Mouse (Mus musculus) neural tube, embryonic 15.5 days (tissue): ENCODE measurements around the gene Gm37240. TPM values are rescaled to one million over a fixed set of nuclear protein-coding genes. Genes with fewer than 3 reads are reported as not detected.

ENCODE experiments used
- ATAC-seq: fragments of 200-750 bp; cut with Nextera tagmentation; 2 replicates; pipeline ENCODE4 v1.8.0; 2017; ENCODE audit warnings: mild to moderate bottlenecking, moderate TSS enrichment, moderate library complexity; ENCODE audit not compliant: low FRiP score
- H3K27ac ChIP-seq: fragments of 300-500 bp; sonication (generic); replicated peaks from 2 replicates; pipeline ENCODE4 v1.5.1; 2015; ENCODE audit warnings: mild to moderate bottlenecking, inconsistent platforms
- H3K27me3 ChIP-seq: fragments of 300-500 bp; sonication (generic); replicated peaks from 2 replicates; pipeline ENCODE4 v1.6.1; 2015; ENCODE audit warnings: inconsistent platforms
- H3K36me3 ChIP-seq: fragments of 300-500 bp; sonication (generic); 2 replicates; pipeline ENCODE4 v1.6.1; 2015; ENCODE audit warnings: inconsistent platforms
- H3K4me1 ChIP-seq: fragments of 300-500 bp; sonication (generic); 2 replicates; pipeline ENCODE4 v1.6.1; 2015; ENCODE audit warnings: inconsistent platforms
- H3K4me2 ChIP-seq: fragments of 300-500 bp; sonication (generic); 2 replicates; pipeline ENCODE4 v1.6.1; 2015; ENCODE audit warnings: inconsistent platforms, mild to moderate bottlenecking, moderate library complexity
- H3K4me3 ChIP-seq: fragments of 300-500 bp; sonication (generic); replicated peaks from 2 replicates; pipeline ENCODE4 v1.5.1; 2015; ENCODE audit warnings: mild to moderate bottlenecking, inconsistent platforms
- H3K9ac ChIP-seq: fragments of 300-500 bp; sonication (generic); replicated peaks from 2 replicates; pipeline ENCODE4 v1.6.1; 2015; ENCODE audit warnings: mild to moderate bottlenecking, inconsistent platforms
- H3K9me3 ChIP-seq: fragments of 300-500 bp; sonication (generic); replicated peaks from 2 replicates; pipeline ENCODE4 v1.6.1; 2016; ENCODE audit warnings: inconsistent platforms
- WGBS: fragments of 180-500 bp; shearing (Covaris S2); methylation state at CpG from one replicate; pipeline ENCODE4 v1.1.7; 2015; ENCODE audit warnings: mixed read lengths; 5-methylcytosine and 5-hydroxymethylcytosine counted together
- polyA plus RNA-seq: library from polyadenylated mRNA; unstranded; fragments of >200 nt; fragmentation: Nextera tagmentation; extraction: Ambion mirVana; gene quantifications from 2 replicates; pipeline ENCODE4 v1.2.1, GENCODE M21; 2015

Gm37240 gene
- polyA plus RNA-seq, 1 experiment from 2014 or later, result 0.99 TPM

- Histone ChIP-seq H3K27ac (no peak overlapping the region), H3K9ac (no peak overlapping the region), H3K9me3 (no peaks in the 10 kb centered on the region), H3K4me1 (peaks cover 24% of the 10 kb centered on the region), H3K27me3 (no peaks in the 10 kb centered on the region), H3K4me2 (no peak overlapping the region), H3K36me3 (no peaks in the 10 kb centered on the region), H3K4me3 (no peak overlapping the region)
- WGBS, result 50% methylated on average over 11 of the region's 11 CpGs
- ATAC-seq, result no peak; the same call in 1 of the 2 replicates
Observed at GRCm38 (mm10) chr3:85535621-85536520, 351.4 kb downstream of the Gm37240 start.

GRCm38 (mm10) chr3:85535042-85535441, 352.3 kb downstream of the Gm37240 start:
- Histone ChIP-seq H3K27ac (no peak overlapping the region), H3K4me2 (no peak overlapping the region), H3K4me3 (no peak overlapping the region), H3K9me3 (no peaks in the 10 kb centered on the region), H3K4me1 (peaks cover 30% of the 10 kb centered on the region), H3K9ac (no peak overlapping the region), H3K27me3 (no peaks in the 10 kb centered on the region), H3K36me3 (no peaks in the 10 kb centered on the region)
- 65% methylated on average over 3 of the region's 3 CpGs for WGBS
- ATAC-seq, result no peak

GRCm38 (mm10) chr3:85532376-85532775, 354.9 kb downstream of the Gm37240 start:
- H3K27ac ChIP-seq, result no peak overlapping the region
- H3K9me3 ChIP-seq, result no peaks in the 10 kb centered on the region
- WGBS, result 42% methylated on average over 3 of the region's 3 CpGs
- H3K27me3 ChIP-seq, result no peaks in the 10 kb centered on the region
- no peak overlapping the region for H3K9ac ChIP-seq
- H3K4me2 ChIP-seq, result no peak overlapping the region
- H3K4me3 ChIP-seq, result no peak overlapping the region
- no peak for ATAC-seq
- H3K36me3 ChIP-seq, result no peaks in the 10 kb centered on the region
- H3K4me1 ChIP-seq, result peaks cover 30% of the 10 kb centered on the region

- no peak overlapping the region for H3K4me2 ChIP-seq
- no peak overlapping the region for H3K4me3 ChIP-seq
- H3K27ac ChIP-seq, result no peak overlapping the region
- ATAC-seq, result no peak
- WGBS, result 75% methylated on average over 8 of the region's 8 CpGs
- H3K27me3 ChIP-seq, result no peaks in the 10 kb centered on the region
- no peaks in the 10 kb centered on the region for H3K36me3 ChIP-seq
- peaks cover 26% of the 10 kb centered on the region for H3K4me1 ChIP-seq
- H3K9ac ChIP-seq, result no peak overlapping the region
- H3K9me3 ChIP-seq, result no peaks in the 10 kb centered on the region
Observed at GRCm38 (mm10) chr3:85530601-85531161, 356.6 kb downstream of the Gm37240 start.

- peaks cover 2% of the 10 kb centered on the region for H3K4me1 ChIP-seq
- H3K4me2 ChIP-seq, result no peak overlapping the region
- H3K9me3 ChIP-seq, result no peaks in the 10 kb centered on the region
- H3K9ac ChIP-seq, result no peak overlapping the region
- H3K4me3 ChIP-seq, result no peak overlapping the region
- no peaks in the 10 kb centered on the region for H3K36me3 ChIP-seq
- WGBS, result 95% methylated on average over 1 of the region's 1 CpGs
- no peak overlapping the region for H3K27ac ChIP-seq
- H3K27me3 ChIP-seq, result no peaks in the 10 kb centered on the region
- no peak for ATAC-seq
Observed at GRCm38 (mm10) chr3:85521311-85521907, 365.9 kb downstream of the Gm37240 start.

- no peak for ATAC-seq
Observed at GRCm38 (mm10) chr3:85518668-85519067, 368.6 kb downstream of the Gm37240 start.

GRCm38 (mm10) chr3:85518072-85518471, 369.2 kb downstream of the Gm37240 start:
- H3K9me3 ChIP-seq, result no peaks in the 10 kb centered on the region
- peaks cover 10% of the 10 kb centered on the region for H3K4me1 ChIP-seq
- ATAC-seq, result no peak
- no peaks in the 10 kb centered on the region for H3K36me3 ChIP-seq
- no peak overlapping the region for H3K4me2 ChIP-seq
- H3K27me3 ChIP-seq, result no peaks in the 10 kb centered on the region
- 92% methylated on average over 1 of the region's 1 CpGs for WGBS
- H3K27ac ChIP-seq, result no peak overlapping the region
- no peak overlapping the region for H3K9ac ChIP-seq
- H3K4me3 ChIP-seq, result no peak overlapping the region

More at GRCm38 (mm10) chr3:85518668-85519067, 368.6 kb downstream of the Gm37240 start:
- H3K27me3 ChIP-seq, result no peaks in the 10 kb centered on the region
- no peaks in the 10 kb centered on the region for H3K36me3 ChIP-seq
- no peaks in the 10 kb centered on the region for H3K9me3 ChIP-seq
- WGBS, result 80% methylated on average over 8 of the region's 8 CpGs
- no peak overlapping the region for H3K4me2 ChIP-seq
- peaks cover 10% of the 10 kb centered on the region for H3K4me1 ChIP-seq
- H3K27ac ChIP-seq, result no peak overlapping the region
- H3K9ac ChIP-seq, result no peak overlapping the region
- no peak overlapping the region for H3K4me3 ChIP-seq

- ATAC-seq, result no peak
- Histone ChIP-seq H3K4me3 (no peak overlapping the region), H3K36me3 (no peaks in the 10 kb centered on the region), H3K9me3 (no peaks in the 10 kb centered on the region), H3K4me2 (no peak overlapping the region), H3K9ac (no peak overlapping the region), H3K4me1 (peaks cover 10% of the 10 kb centered on the region), H3K27me3 (no peaks in the 10 kb centered on the region), H3K27ac (0 out of 2 replicates have a peak overlapping the region, but pooled peaks have one; percentile 23)
- WGBS, result 30% methylated on average over 11 of the region's 11 CpGs
Observed at GRCm38 (mm10) chr3:85516739-85517396, 370.4 kb downstream of the Gm37240 start.

- Histone ChIP-seq H3K36me3 (no peaks in the 10 kb centered on the region), H3K4me3 (no peak overlapping the region), H3K27me3 (no peaks in the 10 kb centered on the region), H3K4me1 (peaks cover 10% of the 10 kb centered on the region), H3K27ac (no peak overlapping the region), H3K4me2 (no peak overlapping the region), H3K9me3 (no peaks in the 10 kb centered on the region), H3K9ac (no peak overlapping the region)
- WGBS, result 81% methylated on average over 11 of the region's 11 CpGs
- no peak for ATAC-seq
Observed at GRCm38 (mm10) chr3:85514700-85515099, 372.6 kb downstream of the Gm37240 start.

- Histone ChIP-seq H3K9ac (no peak overlapping the region), H3K4me1 (no peaks in the 10 kb centered on the region), H3K27me3 (no peaks in the 10 kb centered on the region), H3K4me3 (no peak overlapping the region), H3K27ac (no peak overlapping the region), H3K4me2 (no peak overlapping the region), H3K36me3 (no peaks in the 10 kb centered on the region), H3K9me3 (no peaks in the 10 kb centered on the region)
- no peak for ATAC-seq
- 90% methylated on average over 5 of the region's 5 CpGs for WGBS
Observed at GRCm38 (mm10) chr3:85508717-85509279, 378.5 kb downstream of the Gm37240 start.

GRCm38 (mm10) chr3:85500096-85500495, 387.2 kb downstream of the Gm37240 start:
- WGBS, result 67% methylated on average over 3 of the region's 3 CpGs

More at GRCm38 (mm10) chr3:85500096-85500495, 387.2 kb downstream of the Gm37240 start:
- H3K36me3 ChIP-seq, result no peaks in the 10 kb centered on the region
- no peak overlapping the region for H3K9ac ChIP-seq
- no peaks in the 10 kb centered on the region for H3K27me3 ChIP-seq
- no peak overlapping the region for H3K4me3 ChIP-seq
- no peaks in the 10 kb centered on the region for H3K9me3 ChIP-seq
- no peak overlapping the region for H3K4me2 ChIP-seq
- H3K27ac ChIP-seq, result no peak overlapping the region
- H3K4me1 ChIP-seq, result no peaks in the 10 kb centered on the region
- no peak for ATAC-seq
